Mouse (Mus musculus) hindbrain, embryonic 14.5 days (tissue): ENCODE data around the gene Get4. TPM values are rescaled to one million over a fixed set of nuclear protein-coding genes. Genes with fewer than 3 reads are reported as not detected.

Source experiments
- ATAC-seq: fragments of 200-750 bp; cut with Nextera tagmentation; 2 replicates; pipeline ENCODE4 v1.8.0; 2017; ENCODE audit warnings: moderate number of reproducible peaks, mild to moderate bottlenecking, moderate TSS enrichment, moderate library complexity; ENCODE audit not compliant: low FRiP score
- DNase-seq: peaks from one replicate; pipeline ENCODE4 v3.0.0-alpha.2; 2015; ENCODE audit warnings: low spot score
- H3K27ac ChIP-seq: fragments of 300-500 bp; sonication (generic); 2 replicates; pipeline ENCODE4 v1.5.1; 2014; ENCODE audit warnings: mild to moderate bottlenecking, moderate library complexity
- H3K27me3 ChIP-seq: fragments of 300-500 bp; sonication (generic); 2 replicates; pipeline ENCODE4 v1.6.1; 2014; ENCODE audit warnings: mild to moderate bottlenecking, low read length, mixed read lengths; ENCODE audit not compliant: control insufficient read depth, insufficient read depth
- H3K36me3 ChIP-seq: fragments of 300-500 bp; sonication (generic); replicated peaks from 2 replicates; pipeline ENCODE4 v1.6.1; 2014; ENCODE audit not compliant: control insufficient read depth, insufficient read depth
- H3K4me1 ChIP-seq: fragments of 300-500 bp; sonication (generic); replicated peaks from 2 replicates; pipeline ENCODE4 v1.6.1; 2014; ENCODE audit warnings: antibody characterized with exemption, low read length, mixed read lengths; ENCODE audit not compliant: control insufficient read depth, insufficient read depth
- H3K4me2 ChIP-seq: fragments of 300-500 bp; sonication (generic); replicated peaks from 2 replicates; pipeline ENCODE4 v1.6.1; 2014; ENCODE audit warnings: mild to moderate bottlenecking, moderate library complexity
- H3K4me3 ChIP-seq: fragments of 300-500 bp; sonication (generic); replicated peaks from 2 replicates; pipeline ENCODE4 v1.5.1; 2014; ENCODE audit warnings: mild to moderate bottlenecking, low read length
- H3K9ac ChIP-seq: fragments of 300-500 bp; sonication (generic); 2 replicates; pipeline ENCODE4 v1.6.1; 2014
- H3K9me3 ChIP-seq: fragments of 300-500 bp; sonication (generic); 2 replicates; pipeline ENCODE4 v1.6.1; 2016; ENCODE audit warnings: low read length; ENCODE audit not compliant: control insufficient read depth
- WGBS: fragments of 180-500 bp; shearing (Covaris S2); extraction: QIAGEN DNeasy Blood & Tissue Kit; methylation state at CpG from one replicate; pipeline ENCODE4 v1.1.7; 2014; 5-methylcytosine and 5-hydroxymethylcytosine counted together
- polyA plus RNA-seq: library from polyadenylated mRNA; unstranded; fragments of >200 nt; fragmentation: Nextera tagmentation; extraction: Ambion mirVana; gene quantifications from 2 replicates; pipeline ENCODE4 v1.2.1, GENCODE M21; 2014

Get4 gene
- polyA plus RNA-seq, 1 experiment from 2014 or later, result 116 TPM

- WGBS, result 88% methylated on average over 10 of the region's 10 CpGs
- no peak overlapping the region for H3K9ac ChIP-seq
- no peaks in the 10 kb centered on the region for H3K4me1 ChIP-seq
- H3K4me2 ChIP-seq, result no peak overlapping the region
- H3K27me3 ChIP-seq, result no peaks in the 10 kb centered on the region
- no peaks in the 10 kb centered on the region for H3K9me3 ChIP-seq
- no peaks in the 10 kb centered on the region; the same call in 1 of the 2 replicates for H3K36me3 ChIP-seq
- no peak overlapping the region for H3K27ac ChIP-seq
- no peak for DNase-seq
- no peak for ATAC-seq
- no peak overlapping the region for H3K4me3 ChIP-seq
Observed at GRCm38 (mm10) chr5:139297092-139297491, 45.0 kb downstream of the Get4 start.

GRCm38 (mm10) chr5:139297745-139298144, 45.6 kb downstream of the Get4 start:
- no peaks in the 10 kb centered on the region; the same call in 1 of the 2 replicates for H3K36me3 ChIP-seq
- WGBS, result 85% methylated on average over 5 of the region's 5 CpGs
- no peak overlapping the region for H3K9ac ChIP-seq
- H3K9me3 ChIP-seq, result no peaks in the 10 kb centered on the region
- no peak for DNase-seq
- H3K4me2 ChIP-seq, result no peak overlapping the region
- no peak overlapping the region for H3K27ac ChIP-seq
- no peak for ATAC-seq
- no peak overlapping the region for H3K4me3 ChIP-seq
- H3K27me3 ChIP-seq, result no peaks in the 10 kb centered on the region
- no peaks in the 10 kb centered on the region for H3K4me1 ChIP-seq

GRCm38 (mm10) chr5:139302101-139302500, 50.0 kb downstream of the Get4 start:
- Histone ChIP-seq H3K27ac (no peak overlapping the region), H3K27me3 (no peaks in the 10 kb centered on the region), H3K36me3 (no peaks in the 10 kb centered on the region; the same call in 1 of the 2 replicates), H3K4me3 (no peak overlapping the region), H3K4me1 (no peaks in the 10 kb centered on the region), H3K9me3 (no peaks in the 10 kb centered on the region), H3K4me2 (no peak overlapping the region), H3K9ac (no peak overlapping the region)
- 90% methylated on average over 6 of the region's 6 CpGs for WGBS
- DNase-seq (no peak), ATAC-seq (no peak)

- no peak for DNase-seq
- H3K4me2 ChIP-seq, result no peak overlapping the region
- H3K36me3 ChIP-seq, result no peaks in the 10 kb centered on the region; the same call in 1 of the 2 replicates
- H3K27ac ChIP-seq, result no peak overlapping the region
- H3K9ac ChIP-seq, result no peak overlapping the region
- no peak overlapping the region for H3K4me3 ChIP-seq
- H3K9me3 ChIP-seq, result no peaks in the 10 kb centered on the region
- 90% methylated on average over 9 of the region's 9 CpGs for WGBS
- H3K27me3 ChIP-seq, result no peaks in the 10 kb centered on the region
- no peak for ATAC-seq
- H3K4me1 ChIP-seq, result no peaks in the 10 kb centered on the region
Observed at GRCm38 (mm10) chr5:139303646-139304061, 51.5 kb downstream of the Get4 start.

- 96% methylated on average over 3 of the region's 3 CpGs for WGBS
- Histone ChIP-seq H3K4me2 (no peak overlapping the region), H3K9me3 (no peaks in the 10 kb centered on the region), H3K4me3 (no peak overlapping the region), H3K9ac (no peak overlapping the region), H3K4me1 (no peaks in the 10 kb centered on the region), H3K36me3 (no peaks in the 10 kb centered on the region), H3K27me3 (no peaks in the 10 kb centered on the region), H3K27ac (no peak overlapping the region)
- no peak for DNase-seq
- no peak for ATAC-seq
Observed at GRCm38 (mm10) chr5:139309946-139310345, 57.8 kb downstream of the Get4 start.

GRCm38 (mm10) chr5:139310477-139310876, 58.4 kb downstream of the Get4 start:
- no peak for DNase-seq
- ATAC-seq, result no peak
- Histone ChIP-seq H3K4me2 (no peak overlapping the region), H3K9ac (no peak overlapping the region), H3K36me3 (no peaks in the 10 kb centered on the region), H3K27ac (no peak overlapping the region), H3K4me3 (no peak overlapping the region), H3K4me1 (no peaks in the 10 kb centered on the region), H3K9me3 (no peaks in the 10 kb centered on the region), H3K27me3 (no peaks in the 10 kb centered on the region)
- WGBS, result 92% methylated on average over 4 of the region's 4 CpGs

GRCm38 (mm10) chr5:139311822-139312221, 59.7 kb downstream of the Get4 start:
- no peak overlapping the region for H3K27ac ChIP-seq
- 93% methylated on average over 9 of the region's 9 CpGs for WGBS
- no peak for DNase-seq
- ATAC-seq, result no peak
- no peaks in the 10 kb centered on the region for H3K4me1 ChIP-seq
- H3K4me3 ChIP-seq, result no peak overlapping the region
- no peak overlapping the region for H3K4me2 ChIP-seq
- H3K27me3 ChIP-seq, result no peaks in the 10 kb centered on the region
- H3K9ac ChIP-seq, result no peak overlapping the region
- no peaks in the 10 kb centered on the region for H3K36me3 ChIP-seq
- H3K9me3 ChIP-seq, result no peaks in the 10 kb centered on the region

- WGBS, result 85% methylated on average over 9 of the region's 9 CpGs
- DNase-seq (no peak), ATAC-seq (no peak)
- H3K4me3 ChIP-seq, result no peak overlapping the region
- no peak overlapping the region for H3K9ac ChIP-seq
- no peak overlapping the region for H3K27ac ChIP-seq
- H3K27me3 ChIP-seq, result no peaks in the 10 kb centered on the region
- no peaks in the 10 kb centered on the region for H3K4me1 ChIP-seq
- H3K36me3 ChIP-seq, result no peaks in the 10 kb centered on the region
- no peaks in the 10 kb centered on the region for H3K9me3 ChIP-seq
- H3K4me2 ChIP-seq, result no peak overlapping the region
Observed at GRCm38 (mm10) chr5:139313536-139313935, 61.4 kb downstream of the Get4 start.

GRCm38 (mm10) chr5:139314941-139315642, 63.0 kb downstream of the Get4 start:
- ATAC-seq (no peak), DNase-seq (no peak)
- no peak overlapping the region for H3K4me3 ChIP-seq
- H3K36me3 ChIP-seq, result no peaks in the 10 kb centered on the region
- H3K4me2 ChIP-seq, result no peak overlapping the region
- H3K9me3 ChIP-seq, result no peaks in the 10 kb centered on the region
- WGBS, result 83% methylated on average over 12 of the region's 12 CpGs
- H3K9ac ChIP-seq, result no peak overlapping the region
- H3K4me1 ChIP-seq, result no peaks in the 10 kb centered on the region
- no peaks in the 10 kb centered on the region for H3K27me3 ChIP-seq
- H3K27ac ChIP-seq, result no peak overlapping the region
